Mouse (Mus musculus) cerebellum, adult 2 months (tissue): ENCODE measurements around the gene Ccng1.

Source experiments
- CTCF ChIP-seq: fragments of 200-500 bp; IDR thresholded peaks from 2 replicates; pipeline ENCODE4 v1.5.1; 2011; ENCODE audit warnings: low read depth, mild to moderate bottlenecking, control low read depth, low read length, moderate library complexity, borderline replicate concordance; ENCODE audit not compliant: insufficient read depth
- POLR2A ChIP-seq: fragments of 200-500 bp; IDR thresholded peaks from 2 replicates; pipeline ENCODE4 v1.6.1; 2011; ENCODE audit warnings: low read length, control low read depth, borderline replicate concordance; ENCODE audit not compliant: insufficient read depth

DNA sequence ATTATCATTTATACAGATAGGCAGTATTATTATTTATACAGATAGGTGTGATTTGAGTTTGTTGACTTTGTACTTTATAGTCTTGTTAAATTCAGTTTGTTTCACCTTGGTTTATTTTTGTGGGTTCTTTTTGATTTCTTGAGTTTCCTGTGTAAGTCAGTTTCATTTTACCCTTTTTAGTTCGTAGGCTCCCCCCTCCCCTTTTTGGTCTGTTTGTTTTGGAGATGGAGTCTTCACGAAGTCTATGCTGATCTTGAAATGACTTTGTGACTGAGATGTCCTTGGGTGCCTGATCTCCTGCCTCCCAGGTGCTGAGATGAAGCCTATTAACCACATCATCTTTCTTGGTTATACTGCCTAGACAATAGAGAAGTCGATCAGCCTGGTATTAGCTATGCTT lies 10.8 kb downstream of the Ccng1 start:
- TF ChIP-seq CTCF = no peak
- no peak for TF ChIP-seq POLR2A
